ENCODE assay signal across 26 mouse cellular contexts in the genomic region with DNA sequence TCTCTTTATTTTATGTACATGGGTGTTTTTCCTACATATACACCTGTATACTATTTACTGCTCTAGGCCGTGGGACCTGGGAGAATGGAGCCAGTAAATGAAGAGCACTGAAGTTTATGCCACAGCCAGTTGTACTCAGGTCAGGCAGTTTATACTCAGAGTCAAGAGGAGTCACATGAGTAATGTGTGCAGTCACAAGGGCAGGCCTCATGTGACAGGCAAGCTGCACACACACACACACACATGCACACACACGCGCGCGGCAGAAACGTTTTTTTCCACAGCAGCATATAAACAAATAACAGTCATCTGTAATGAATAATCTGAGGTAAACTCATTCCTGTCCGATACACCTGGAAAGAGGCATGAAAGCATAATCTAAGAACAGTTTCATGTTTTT.
DNase-seq lines count a peak whose midpoint lies in the region; ATAC-seq and TF ChIP-seq lines count a peak whose summit lies in the region.
"Had no signal": no experiment of that assay in that cellular context is flagged by ENCODE, and none has a peak within 500 bp of the region (broad histone marks: within the 10 kb centered on the region; RNA-seq: fewer than 3 reads in every experiment).

No protein-coding gene starts in this region.

- dilution Hi-C loops in CH12.LX (cut with MboI; ENCODE audit: extremely low pct_ligation_motif_present, extremely low pct_unique_long_range_greater_than_20kb, low sequenced_read_pairs): no loop called here

- no peak for TF ChIP-seq POLR2A in kidney, adult 2 months (IDR thresholded peaks at IDR 0.05; ENCODE audit: low read depth, low read length)
- TF ChIP-seq POLR2A in CH12.LX (IDR thresholded peaks at IDR 0.05; ENCODE audit: low read depth, low read length): no peak

- peak; percentile 46; the same call in 1 of the 2 replicates for ATAC-seq in intestine, embryonic 16.5 days
- no peak for ATAC-seq in intestine, postnatal 0 days
- no peak for ATAC-seq in kidney, embryonic 16.5 days (ENCODE audit: low FRiP score, low TSS enrichment)
- ATAC-seq in hindbrain, postnatal 0 days: no peak
- ATAC-seq: forebrain, embryonic 14.5 days; forebrain, postnatal 0 days; Patski had no signal

- no peak for TF ChIP-seq RAD21 in CH12.LX (IDR thresholded peaks at IDR 0.05; ENCODE audit: low read depth, low read length)

- in situ Hi-C loops in CH12.LX (cut with MboI; ENCODE audit: low pct_ligation_motif_present, low pct_unique_long_range_greater_than_20kb, low sequenced_read_pairs): no loop called here

- no peak overlapping the region for H3K9ac ChIP-seq in intestine, embryonic 16.5 days (ENCODE audit: low read depth, low read length)
- H3K9ac ChIP-seq in intestine, postnatal 0 days (ENCODE audit: low read depth, low read length): no peak overlapping the region
- no peak overlapping the region for H3K9ac ChIP-seq in kidney, embryonic 16.5 days (replicated peaks; ENCODE audit: low read length)
- no peak overlapping the region for H3K9ac ChIP-seq in CH12.LX (ENCODE audit: insufficient read depth, low read depth)
- H3K9ac ChIP-seq in hindbrain, postnatal 0 days (replicated peaks; ENCODE audit: low read length): no peak overlapping the region
- H3K9ac ChIP-seq: embryonic facial prominence, embryonic 12.5 days; embryonic facial prominence, embryonic 15.5 days; forebrain, postnatal 0 days; hindbrain, embryonic 13.5 days had no signal

- H3K79me2 ChIP-seq in CH12.LX (replicated peaks; ENCODE audit: control insufficient read depth, extremely low read depth, insufficient read depth, poor library complexity, severe bottlenecking): no peaks in the 10 kb centered on the region

- H3K27me3 ChIP-seq in intestine, embryonic 16.5 days (replicated peaks; ENCODE audit: control insufficient read depth, insufficient read depth, low read length): no peaks in the 10 kb centered on the region
- H3K27me3 ChIP-seq in intestine, postnatal 0 days (replicated peaks; ENCODE audit: control insufficient read depth, insufficient read depth, low read length): no peaks in the 10 kb centered on the region
- H3K27me3 ChIP-seq in kidney, adult 2 months (replicated peaks; ENCODE audit: control insufficient read depth, insufficient read depth, low read length): no peaks in the 10 kb centered on the region
- no peaks in the 10 kb centered on the region for H3K27me3 ChIP-seq in kidney, embryonic 16.5 days (ENCODE audit: insufficient read depth, low read length)
- H3K27me3 ChIP-seq in CH12.LX (replicated peaks): no peaks in the 10 kb centered on the region
- H3K27me3 ChIP-seq in hindbrain, postnatal 0 days (ENCODE audit: insufficient read depth, low read length): no peaks in the 10 kb centered on the region
- H3K27me3 ChIP-seq: embryonic facial prominence, embryonic 12.5 days; embryonic facial prominence, embryonic 15.5 days; hindbrain, embryonic 13.5 days; Patski had no signal

- no peak overlapping the region for H3K4me3 ChIP-seq in intestine, embryonic 16.5 days (ENCODE audit: low read length)
- no peak overlapping the region for H3K4me3 ChIP-seq in intestine, postnatal 0 days (ENCODE audit: low read depth, low read length)
- no peak overlapping the region for H3K4me3 ChIP-seq in kidney, adult 2 months (ENCODE audit: insufficient read depth, low read depth, low read length)
- H3K4me3 ChIP-seq in kidney, embryonic 16.5 days (ENCODE audit: low read length): no peak overlapping the region
- no peak overlapping the region for H3K4me3 ChIP-seq in CH12.LX (replicated peaks in 1 of 3; ENCODE audit: low read depth in 2 of 3, low read length in 2 of 3, poor library complexity in 1 of 3)
- H3K4me3 ChIP-seq in hindbrain, postnatal 0 days (ENCODE audit: low read length): no peak overlapping the region
- H3K4me3 ChIP-seq: embryonic facial prominence, embryonic 12.5 days; embryonic facial prominence, embryonic 15.5 days; gastrocnemius, adult 2 months; hindbrain, embryonic 10.5 days; hindbrain, embryonic 13.5 days had no signal

- H3K4me2 ChIP-seq in intestine, embryonic 16.5 days (ENCODE audit: low read depth, low read length): no peak overlapping the region
- no peak overlapping the region for H3K4me2 ChIP-seq in intestine, postnatal 0 days (replicated peaks; ENCODE audit: low read depth)
- H3K4me2 ChIP-seq in kidney, embryonic 16.5 days (replicated peaks; ENCODE audit: low read depth, low read length): no peak overlapping the region
- H3K4me2 ChIP-seq in CH12.LX (ENCODE audit: insufficient read depth, low read depth, poor library complexity, severe bottlenecking): no peak overlapping the region
- H3K4me2 ChIP-seq in hindbrain, postnatal 0 days (ENCODE audit: low read depth, low read length): no peak overlapping the region
- H3K4me2 ChIP-seq: embryonic facial prominence, embryonic 12.5 days; embryonic facial prominence, embryonic 15.5 days; heart, embryonic 11.5 days; hindbrain, embryonic 13.5 days had no signal

- TF ChIP-seq CTCF in intestine, postnatal 0 days (IDR thresholded peaks at IDR 0.05; ENCODE audit: low read depth): no peak
- TF ChIP-seq CTCF in kidney, adult 2 months (conservative IDR thresholded peaks at IDR 0.05; ENCODE audit: insufficient read depth, insufficient read length, low read depth, low read length): no peak
- no peak for TF ChIP-seq CTCF in CH12.LX (conservative IDR thresholded peaks at IDR 0.05 in 1 of 2, IDR thresholded peaks at IDR 0.05 in 1 of 2; ENCODE audit: low read depth in 2 of 2, low read length in 2 of 2)
- TF ChIP-seq CTCF in hindbrain, postnatal 0 days (IDR thresholded peaks at IDR 0.05; ENCODE audit: low read depth): no peak

- H3K9me3 ChIP-seq in intestine, embryonic 16.5 days (ENCODE audit: control insufficient read depth, low read length): no peaks in the 10 kb centered on the region
- no peaks in the 10 kb centered on the region for H3K9me3 ChIP-seq in intestine, postnatal 0 days (ENCODE audit: control insufficient read depth)
- H3K9me3 ChIP-seq in kidney, embryonic 16.5 days (ENCODE audit: low read length): no peaks in the 10 kb centered on the region
- no peaks in the 10 kb centered on the region for H3K9me3 ChIP-seq in CH12.LX (replicated peaks; ENCODE audit: low read length)
- no peaks in the 10 kb centered on the region for H3K9me3 ChIP-seq in hindbrain, postnatal 0 days (ENCODE audit: low read length)
- H3K9me3 ChIP-seq: embryonic facial prominence, embryonic 12.5 days; embryonic facial prominence, embryonic 15.5 days; G1E; hindbrain, embryonic 10.5 days; hindbrain, embryonic 13.5 days had no signal

- no peak overlapping the region for H3K27ac ChIP-seq in intestine, embryonic 16.5 days (ENCODE audit: low read length)
- H3K27ac ChIP-seq in intestine, postnatal 0 days (ENCODE audit: low read depth, low read length): no peak overlapping the region
- peak overlapping the region; percentile 64; the same call in 1 of the 2 replicates for H3K27ac ChIP-seq in kidney, adult 2 months (ENCODE audit: insufficient read depth, low read depth, low read length)
- H3K27ac ChIP-seq in kidney, embryonic 16.5 days (ENCODE audit: low read length): no peak overlapping the region
- H3K27ac ChIP-seq in CH12.LX (ENCODE audit: insufficient read depth, low read depth): no peak overlapping the region
- no peak overlapping the region for H3K27ac ChIP-seq in hindbrain, postnatal 0 days
- H3K27ac ChIP-seq: embryonic facial prominence, embryonic 12.5 days; embryonic facial prominence, embryonic 15.5 days; gastrocnemius, adult 2 months; hindbrain, embryonic 10.5 days; hindbrain, embryonic 13.5 days had no signal

- DNase-seq in kidney, adult 2 months: peak; percentile 54
- no peak for DNase-seq in CH12.LX (ENCODE audit: extremely low read depth)
- peak; percentile 57 to 64 for DNase-seq in kidney, postnatal 25 days
- DNase-seq in hindbrain, postnatal 0 days (ENCODE audit: low spot score): no peak
- DNase-seq in heart, postnatal 4 days: no peak
- DNase-seq: adrenal gland, postnatal 10 days; adrenal gland, postnatal 36 days; cerebellum, adult 11 months; cerebellum, adult 2 months; cerebellum, adult 9-11 months; cerebellum, postnatal 25 days; forebrain, postnatal 0 days; gastrocnemius, adult 2 months; gastrocnemius, postnatal 14 days; heart, adult 11 months had no signal

- 0 out of 2 replicates have a peak, but pooled peaks cover 2% of the 10 kb centered on the region for H3K4me1 ChIP-seq in intestine, embryonic 16.5 days (ENCODE audit: control insufficient read depth, insufficient read depth, low read length)
- no peaks in the 10 kb centered on the region for H3K4me1 ChIP-seq in intestine, postnatal 0 days (replicated peaks; ENCODE audit: control insufficient read depth, insufficient read depth, low read length)
- no peaks in the 10 kb centered on the region; the same call in 1 of the 2 replicates for H3K4me1 ChIP-seq in kidney, adult 2 months (ENCODE audit: control insufficient read depth, insufficient read depth, low read length)
- 0 out of 2 replicates have a peak, but pooled peaks cover 5% of the 10 kb centered on the region for H3K4me1 ChIP-seq in kidney, embryonic 16.5 days (ENCODE audit: insufficient read depth, low read length)
- peaks cover 21 to 45% of the 10 kb centered on the region in 2 experiments for H3K4me1 ChIP-seq in CH12.LX (ENCODE audit: control insufficient read depth in 1 of 2, insufficient read depth in 2 of 2)
- H3K4me1 ChIP-seq in hindbrain, postnatal 0 days (ENCODE audit: insufficient read depth, low read length): 0 out of 2 replicates have a peak, but pooled peaks cover 4% of the 10 kb centered on the region
- H3K4me1 ChIP-seq: embryonic facial prominence, embryonic 15.5 days; hindbrain, embryonic 10.5 days had no signal

- H3K36me3 ChIP-seq in intestine, embryonic 16.5 days (ENCODE audit: control insufficient read depth, insufficient read depth, low read length): no peaks in the 10 kb centered on the region
- no peaks in the 10 kb centered on the region for H3K36me3 ChIP-seq in intestine, postnatal 0 days (ENCODE audit: control insufficient read depth, insufficient read depth)
- no peaks in the 10 kb centered on the region for H3K36me3 ChIP-seq in kidney, adult 2 months (ENCODE audit: control insufficient read depth, insufficient read depth, low read length)
- H3K36me3 ChIP-seq in kidney, embryonic 16.5 days (ENCODE audit: insufficient read depth, low read length): 0 out of 2 replicates have a peak, but pooled peaks cover 3% of the 10 kb centered on the region
- no peaks in the 10 kb centered on the region for H3K36me3 ChIP-seq in CH12.LX (replicated peaks in 1 of 2; ENCODE audit: control insufficient read depth in 1 of 2, insufficient read depth in 1 of 2, low read length in 1 of 2)
- no peaks in the 10 kb centered on the region for H3K36me3 ChIP-seq in hindbrain, postnatal 0 days (ENCODE audit: insufficient read depth, low read length)
- H3K36me3 ChIP-seq: embryonic facial prominence, embryonic 12.5 days; G1E; hindbrain, embryonic 10.5 days; hindbrain, embryonic 13.5 days had no signal

- WGBS in intestine, embryonic 16.5 days: 69% methylated on average over 7 of the region's 7 CpGs
- 63% methylated on average over 7 of the region's 7 CpGs for WGBS in intestine, postnatal 0 days
- WGBS in kidney, adult 2 months: 62% methylated on average over 7 of the region's 7 CpGs
- 74% methylated on average over 7 of the region's 7 CpGs for WGBS in kidney, embryonic 16.5 days
- 92% methylated on average over 7 of the region's 7 CpGs for WGBS in hindbrain, postnatal 0 days

- TF ChIP-seq EP300 in CH12.LX (IDR thresholded peaks at IDR 0.05; ENCODE audit: low read length): no peak

TF ChIP-seq in CH12.LX, 34 proteins besides CTCF, POLR2A, EP300 and RAD21 (continues in another document):
- peak; percentile 59 for TF ChIP-seq BHLHE40 (IDR thresholded peaks at IDR 0.05; ENCODE audit: low read depth, low read length)

Comparison
In these comparisons a context has a peak if more than half of its experiments do, and no peak if none do; other contexts are left out.
1. DNase-seq: peak in kidney, adult 2 months (single experiment) and kidney, postnatal 25 days (2 of 2); none in CH12.LX (single experiment), hindbrain, postnatal 0 days (single experiment) and heart, postnatal 4 days (single experiment).